Mouse (Mus musculus) spleen, adult 2 months (tissue): ENCODE measurements around the gene Psmd8.

Experiments
- CTCF ChIP-seq: fragments of 200-500 bp; IDR thresholded peaks from 2 replicates; pipeline ENCODE4 v1.5.1; 2011; ENCODE audit warnings: mild to moderate bottlenecking, inconsistent platforms; ENCODE audit not compliant: insufficient read depth, insufficient read length, insufficient replicate concordance; ENCODE audit errors: extremely low read depth
- POLR2A ChIP-seq: fragments of 200-500 bp; IDR thresholded peaks from 2 replicates; pipeline ENCODE4 v1.6.1; 2011; ENCODE audit warnings: low read depth, low read length, inconsistent platforms

DNA sequence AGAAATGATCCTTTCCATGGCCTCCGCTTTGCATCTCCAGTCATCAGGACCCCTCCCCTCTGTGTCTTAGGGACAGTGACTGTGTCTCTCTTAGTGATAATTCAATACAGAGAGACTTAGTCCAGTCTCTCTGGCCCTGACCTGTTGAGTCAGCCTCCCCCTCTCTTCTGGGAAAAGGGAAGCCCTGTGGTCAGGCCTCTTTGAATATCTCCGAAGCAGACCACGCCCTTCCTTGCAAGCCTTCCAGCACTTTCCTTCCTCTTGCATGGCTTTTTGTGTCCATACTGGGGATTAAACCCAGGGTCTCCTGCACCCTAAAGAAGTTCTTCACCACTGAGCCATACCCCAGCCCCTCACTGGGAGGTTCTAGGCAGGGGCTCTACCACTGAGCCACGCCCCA is 36.5 kb downstream of the Psmd8 start:
- no peak for TF ChIP-seq CTCF
- TF ChIP-seq POLR2A: no peak
